Mouse (Mus musculus) midbrain, embryonic 14.5 days (tissue): Measurements from ENCODE around the gene Ctf1. TPM values are rescaled to one million over a fixed set of nuclear protein-coding genes. Genes with fewer than 3 reads are reported as not detected.
A peak's percentile ranks its signal among the peaks of the same experiment; 100 is the strongest.

ENCODE experiments used
- ATAC-seq: fragments of 200-750 bp; cut with Nextera tagmentation; 2 replicates; pipeline ENCODE4 v1.8.0; 2017; ENCODE audit warnings: moderate number of reproducible peaks, moderate library complexity; ENCODE audit not compliant: low FRiP score, low TSS enrichment
- DNase-seq: peaks from one replicate; pipeline ENCODE4 v3.0.0-alpha.2; 2015
- H3K27ac ChIP-seq: fragments of 300-500 bp; sonication (generic); replicated peaks from 2 replicates; pipeline ENCODE4 v1.5.1; 2014; ENCODE audit warnings: mild to moderate bottlenecking, low read depth, low read length, moderate library complexity
- H3K27me3 ChIP-seq: fragments of 300-500 bp; sonication (generic); 2 replicates; pipeline ENCODE4 v1.6.1; 2014; ENCODE audit warnings: low read length, control low read depth, mixed read lengths; ENCODE audit not compliant: control insufficient read depth, insufficient read depth
- H3K36me3 ChIP-seq: fragments of 300-500 bp; sonication (generic); 2 replicates; pipeline ENCODE4 v1.6.1; 2014; ENCODE audit warnings: low read length, control low read depth; ENCODE audit not compliant: control insufficient read depth, insufficient read depth
- H3K4me1 ChIP-seq: fragments of 300-500 bp; sonication (generic); 2 replicates; pipeline ENCODE4 v1.6.1; 2014; ENCODE audit warnings: mild to moderate bottlenecking, antibody characterized with exemption, low read length, control low read depth; ENCODE audit not compliant: control insufficient read depth, insufficient read depth
- H3K4me2 ChIP-seq: fragments of 300-500 bp; sonication (generic); 2 replicates; pipeline ENCODE4 v1.6.1; 2014; ENCODE audit warnings: mild to moderate bottlenecking, low read length, moderate library complexity
- H3K4me3 ChIP-seq: fragments of 300-500 bp; sonication (generic); replicated peaks from 2 replicates; pipeline ENCODE4 v1.5.1; 2014; ENCODE audit warnings: low read depth, low read length
- H3K9ac ChIP-seq: fragments of 300-500 bp; sonication (generic); replicated peaks from 2 replicates; pipeline ENCODE4 v1.6.1; 2014; ENCODE audit warnings: mild to moderate bottlenecking, low read length, moderate library complexity
- H3K9me3 ChIP-seq: fragments of 300-500 bp; sonication (generic); 2 replicates; pipeline ENCODE4 v1.6.1; 2016; ENCODE audit warnings: low read length, control low read depth, mixed read lengths; ENCODE audit not compliant: control insufficient read depth
- WGBS: fragments of 180-500 bp; shearing (Covaris S2); extraction: QIAGEN DNeasy Blood & Tissue Kit; methylation state at CpG from one replicate; pipeline ENCODE4 v1.1.7; 2014; 5-methylcytosine and 5-hydroxymethylcytosine counted together
- polyA plus RNA-seq: library from polyadenylated mRNA; unstranded; fragments of >200 nt; fragmentation: Nextera tagmentation; extraction: Ambion mirVana; gene quantifications from 2 replicates; pipeline ENCODE4 v1.2.1, GENCODE M21; 2014

Ctf1 gene
- polyA plus RNA-seq, 1 experiment from 2014 or later: 4.3 TPM

GRCm38 (mm10) chr7:127704598-127704997 is 7.9 kb upstream of the Ctf1 start:
- H3K9me3 ChIP-seq: no peaks in the 10 kb centered on the region
- no peak overlapping the region for H3K4me2 ChIP-seq
- WGBS: 82% methylated on average over 6 of the region's 6 CpGs
- no peak overlapping the region for H3K4me3 ChIP-seq
- DNase-seq: no peak
- H3K36me3 ChIP-seq: peaks cover 48% of the 10 kb centered on the region
- ATAC-seq: no peak
- H3K9ac ChIP-seq: no peak overlapping the region
- no peak overlapping the region for H3K27ac ChIP-seq
- H3K4me1 ChIP-seq: peaks cover 18% of the 10 kb centered on the region
- no peaks in the 10 kb centered on the region for H3K27me3 ChIP-seq

GRCm38 (mm10) chr7:127705706-127706105 is 6.8 kb upstream of the Ctf1 start:
- DNase-seq (no peak), ATAC-seq (no peak)
- no peak overlapping the region for H3K9ac ChIP-seq

GRCm38 (mm10) chr7:127707045-127707956 is 5.2 kb upstream of the Ctf1 start:
- Histone ChIP-seq H3K27me3 (no peaks in the 10 kb centered on the region), H3K4me1 (peaks cover 18% of the 10 kb centered on the region), H3K4me2 (peak overlapping the region; percentile 69), H3K36me3 (peaks cover 37% of the 10 kb centered on the region), H3K9ac (peak overlapping the region; percentile 90), H3K27ac (peak overlapping the region; percentile 95), H3K9me3 (no peaks in the 10 kb centered on the region), H3K4me3 (peak overlapping the region; percentile 78)
- ATAC-seq: no peak
- WGBS: 25% methylated on average over 22 of the region's 22 CpGs
- peak; percentile 40 for DNase-seq

More at GRCm38 (mm10) chr7:127705706-127706105, 6.8 kb upstream of the Ctf1 start:
- WGBS: 77% methylated on average over 4 of the region's 4 CpGs
- Histone ChIP-seq H3K27ac (no peak overlapping the region), H3K9me3 (no peaks in the 10 kb centered on the region), H3K27me3 (no peaks in the 10 kb centered on the region), H3K4me3 (no peak overlapping the region), H3K4me1 (peaks cover 18% of the 10 kb centered on the region), H3K36me3 (peaks cover 37% of the 10 kb centered on the region), H3K4me2 (no peak overlapping the region)

GRCm38 (mm10) chr7:127707957-127708206 is 4.7 kb upstream of the Ctf1 start:
- Histone ChIP-seq H3K27me3 (no peaks in the 10 kb centered on the region), H3K9me3 (no peaks in the 10 kb centered on the region), H3K36me3 (peaks cover 33% of the 10 kb centered on the region), H3K4me1 (peaks cover 18% of the 10 kb centered on the region), H3K4me2 (peak overlapping the region; percentile 69), H3K9ac (peak overlapping the region; percentile 90), H3K4me3 (peak overlapping the region; percentile 78), H3K27ac (peak overlapping the region; percentile 95)
- WGBS: under 1% methylated on average over 5 of the region's 5 CpGs
- DNase-seq (no peak), ATAC-seq (no peak)

- ATAC-seq: peak; percentile 87
- Histone ChIP-seq H3K4me2 (peak within 1 kb of the TSS; percentile 69), H3K36me3 (peaks cover 28% of the 10 kb centered on the region), H3K27ac (peak within 1 kb of the TSS; percentile 95), H3K27me3 (no peaks in the 10 kb centered on the region), H3K4me3 (peak within 1 kb of the TSS; percentile 78), H3K9ac (peak within 1 kb of the TSS; percentile 90), H3K4me1 (peaks cover 18% of the 10 kb centered on the region), H3K9me3 (no peaks in the 10 kb centered on the region)
- peak; percentile 93 for DNase-seq
- 1% methylated on average over 90 of the region's 90 CpGs for WGBS
Observed at GRCm38 (mm10) chr7:127708207-127709078, 4.1 kb upstream of the Ctf1 start, which contains the start of gene Bcl7c. Gene Bcl7c, minus strand, starts transcription at chr7:127708933.

GRCm38 (mm10) chr7:127709261-127709979 is 3.1 kb upstream of the Ctf1 start:
- no peaks in the 10 kb centered on the region for H3K27me3 ChIP-seq
- no peak for ATAC-seq
- H3K9ac ChIP-seq: no peak overlapping the region; the same call in 1 of the 2 replicates
- peak overlapping the region; percentile 95; the same call in 1 of the 2 replicates for H3K27ac ChIP-seq
- 81% methylated on average over 5 of the region's 5 CpGs for WGBS
- no peaks in the 10 kb centered on the region for H3K9me3 ChIP-seq
- peak overlapping the region; percentile 69 for H3K4me2 ChIP-seq
- peaks cover 19% of the 10 kb centered on the region for H3K36me3 ChIP-seq
- H3K4me3 ChIP-seq: peak overlapping the region; percentile 78
- H3K4me1 ChIP-seq: peaks cover 18% of the 10 kb centered on the region
- no peak for DNase-seq

DNA sequence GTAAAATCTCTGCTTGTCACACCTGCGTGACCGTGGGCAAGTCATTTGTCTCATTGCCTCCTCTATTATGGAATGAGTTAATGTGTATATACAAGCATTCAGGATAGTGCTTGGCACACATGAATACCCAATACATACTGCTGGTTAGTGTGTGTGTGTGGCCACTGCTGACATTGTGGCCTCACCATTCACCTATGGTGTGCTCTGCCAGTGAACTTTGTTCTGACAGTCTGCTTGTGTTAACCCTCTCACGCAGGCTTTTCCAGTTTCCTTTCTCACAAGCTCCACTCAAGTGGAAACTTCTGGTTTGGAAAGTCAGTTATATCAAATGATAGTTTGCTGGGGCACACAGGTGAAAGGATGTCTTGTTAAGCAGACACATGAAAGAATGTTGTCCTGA is 1.5 kb upstream of the Ctf1 start:
- H3K9me3 ChIP-seq: no peaks in the 10 kb centered on the region
- no peak overlapping the region for H3K9ac ChIP-seq
- DNase-seq (no peak), ATAC-seq (no peak)
- 91% methylated on average over 3 of the region's 3 CpGs for WGBS
- no peak overlapping the region for H3K27ac ChIP-seq
- no peaks in the 10 kb centered on the region for H3K27me3 ChIP-seq
- H3K4me1 ChIP-seq: peaks cover 18% of the 10 kb centered on the region
- H3K4me3 ChIP-seq: no peak overlapping the region
- no peak overlapping the region for H3K4me2 ChIP-seq
- peaks cover 5% of the 10 kb centered on the region for H3K36me3 ChIP-seq

DNA sequence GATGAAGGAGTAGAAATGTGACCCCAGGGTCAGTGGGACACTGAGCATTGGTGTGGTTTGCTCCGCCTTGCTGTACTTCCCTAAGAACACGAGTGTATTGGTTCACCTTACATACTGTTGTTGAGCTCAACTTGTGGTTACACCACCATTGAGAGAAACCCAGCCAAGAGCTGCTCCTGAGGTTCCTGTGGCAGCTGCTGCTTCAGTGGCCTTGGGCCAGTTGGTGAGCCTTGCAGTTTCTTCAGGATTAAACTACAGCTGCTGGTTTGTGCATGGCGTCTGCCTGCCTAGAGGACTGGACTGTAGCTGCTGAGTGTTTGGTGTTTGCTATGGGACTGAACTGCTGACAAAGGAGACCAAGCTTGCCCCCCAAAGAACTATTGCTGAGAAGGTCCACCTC is 1.1 kb upstream of the Ctf1 start:
- Histone ChIP-seq H3K4me2 (no peak overlapping the region), H3K36me3 (peaks cover under 1% of the 10 kb centered on the region; the same call in 1 of the 2 replicates), H3K9ac (no peak overlapping the region), H3K27me3 (no peaks in the 10 kb centered on the region), H3K9me3 (no peaks in the 10 kb centered on the region), H3K4me1 (peaks cover 18% of the 10 kb centered on the region), H3K4me3 (no peak overlapping the region), H3K27ac (no peak overlapping the region)
- WGBS: 77% methylated on average over 3 of the region's 3 CpGs
- DNase-seq (no peak), ATAC-seq (no peak)
